Mouse (Mus musculus) large intestine, adult 2 months (tissue): ENCODE data around the gene Slc15a4. TPM values are rescaled to one million over a fixed set of nuclear protein-coding genes. Genes with fewer than 3 reads are reported as not detected.
A peak's percentile ranks its signal among the peaks of the same experiment; 100 is the strongest.

Experiments used
- DNase-seq: peaks from one replicate; pipeline ENCODE4 v3.0.0-alpha.2; 2012; ENCODE audit warnings: low read depth, low spot score
- WGBS: fragments of 180-500 bp; shearing (Covaris S2); methylation state at CpG from one replicate; pipeline ENCODE4 v1.1.7; 2018; 5-methylcytosine and 5-hydroxymethylcytosine counted together
- polyA plus RNA-seq: library from polyadenylated mRNA; depleted of rRNA; stranded (reverse); fragments of >200 nt; gene quantifications from 2 replicates; pipeline ENCODE4 v1.2.3, GENCODE M21; 2012

Slc15a4 gene
- polyA plus RNA-seq, 1 experiment, result 15.0 TPM

GRCm38 (mm10) chr5:127624427-127625213, 8.1 kb downstream of the Slc15a4 start:
- 75% methylated on average over 10 of the region's 10 CpGs for WGBS
- DNase-seq, result no peak

GRCm38 (mm10) chr5:127621108-127621507, 11.6 kb downstream of the Slc15a4 start:
- WGBS, result 77% methylated on average over 10 of the region's 10 CpGs
- DNase-seq, result no peak

DNA sequence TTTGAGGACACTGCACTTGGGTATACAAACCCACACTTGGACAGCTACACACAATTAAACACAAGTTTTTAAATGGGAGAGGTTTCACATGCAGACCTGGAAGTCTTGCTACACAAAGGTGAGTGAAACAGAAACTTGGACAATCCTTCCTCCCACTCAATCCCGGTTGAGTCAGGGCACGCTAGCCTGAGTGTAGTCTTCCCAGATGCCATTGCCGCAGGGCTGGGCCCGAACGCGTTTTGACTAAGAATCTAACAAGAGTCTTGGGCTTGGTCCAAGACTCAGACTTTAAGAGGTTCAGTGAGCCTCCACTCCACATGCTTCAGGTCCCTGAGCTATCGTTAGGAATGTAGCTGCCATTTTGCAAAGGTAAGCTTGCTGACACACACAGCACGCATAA, 12.3 kb downstream of the Slc15a4 start:
- WGBS, result 82% methylated on average over 8 of the region's 8 CpGs
- DNase-seq, result no peak

DNA sequence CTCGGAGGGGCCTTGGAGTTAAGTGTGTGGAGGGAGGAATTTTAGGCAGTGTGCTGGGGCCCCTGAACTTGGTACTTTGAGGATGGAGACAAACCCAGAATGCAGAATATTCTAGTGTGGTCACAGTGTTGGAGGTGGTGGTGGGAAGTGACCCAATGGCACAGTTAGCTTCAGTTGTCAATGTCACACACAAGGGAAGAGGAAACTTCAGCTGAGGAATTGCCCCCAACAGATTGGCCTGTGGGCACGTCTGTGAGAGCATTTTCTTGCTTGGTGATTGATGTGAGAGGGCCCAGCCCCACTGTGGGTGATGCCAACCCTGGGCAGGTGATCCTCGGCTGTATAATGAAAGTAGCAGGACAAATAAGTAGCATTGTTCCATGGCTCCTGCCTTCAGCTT, 13.9 kb downstream of the Slc15a4 start:
- 66% methylated on average over 3 of the region's 3 CpGs for WGBS
- no peak for DNase-seq

DNA sequence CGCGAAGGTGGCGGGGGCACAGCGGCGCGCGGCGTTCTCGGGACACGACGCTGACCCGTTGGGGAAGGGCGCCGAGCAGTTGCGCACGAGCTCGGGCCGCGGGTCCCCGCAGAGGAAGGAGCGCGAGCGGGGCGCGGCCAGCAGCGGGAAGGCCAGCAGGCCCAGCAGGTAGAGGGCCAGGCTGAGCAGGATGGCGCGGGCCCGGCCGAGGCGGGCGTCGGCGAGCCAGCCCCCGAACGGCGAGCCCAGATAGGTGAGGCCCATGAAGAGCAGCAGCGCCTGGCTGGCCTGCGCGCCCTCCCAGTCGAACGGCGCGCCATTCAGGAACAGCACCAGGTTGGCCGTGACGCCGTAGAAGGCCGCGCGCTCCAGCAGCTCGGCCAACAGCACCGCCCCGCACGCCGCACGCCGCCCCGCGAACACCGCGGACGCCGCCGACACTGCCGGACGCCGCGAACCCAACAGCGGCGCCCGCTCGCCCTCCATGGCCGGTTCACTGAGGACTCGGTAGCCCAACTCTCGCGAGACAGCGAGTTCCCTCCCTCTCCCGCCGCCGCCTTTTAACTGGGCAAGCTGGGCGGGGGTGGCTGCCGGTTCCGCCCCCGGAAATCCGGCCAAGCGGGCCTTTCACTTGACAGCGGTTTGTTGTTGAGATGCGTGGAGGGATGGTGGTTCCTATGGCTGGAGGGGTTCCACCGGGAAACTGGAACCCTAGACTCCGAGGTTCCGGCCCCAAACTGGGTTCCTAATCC, 15.6 kb downstream of the Slc15a4 start:
- DNase-seq, result peak; percentile 92
- under 1% methylated on average over 90 of the region's 91 CpGs for WGBS

DNA sequence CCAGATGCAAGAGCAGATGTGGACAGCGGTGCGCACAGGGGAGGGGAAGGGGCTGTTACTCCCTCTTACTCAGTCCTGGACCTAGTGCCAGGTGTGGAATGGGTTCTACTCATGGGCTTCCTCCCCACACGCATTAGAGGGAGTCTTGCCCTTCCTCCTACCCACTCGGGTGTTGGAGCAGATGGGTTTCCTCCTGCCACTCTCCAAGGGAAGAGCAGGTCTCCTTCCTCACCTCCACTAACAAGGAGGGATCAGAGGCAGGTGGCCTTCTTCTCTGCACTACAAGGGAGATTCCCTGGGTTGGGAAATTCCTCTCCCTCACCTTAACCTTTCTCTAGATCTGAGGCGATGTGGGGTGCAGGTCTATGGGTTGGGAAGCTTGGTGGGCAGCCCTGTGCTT, 16.5 kb downstream of the Slc15a4 start:
- WGBS, result 4% methylated on average over 5 of the region's 5 CpGs
- DNase-seq, result no peak

- DNase-seq, result no peak
- 38% methylated on average over 3 of the region's 3 CpGs for WGBS
Observed at GRCm38 (mm10) chr5:127615459-127615858, 17.2 kb downstream of the Slc15a4 start.

- WGBS, result 98% methylated on average over 6 of the region's 6 CpGs
- DNase-seq, result no peak
Observed at GRCm38 (mm10) chr5:127612397-127612796, 20.3 kb downstream of the Slc15a4 start.

DNA sequence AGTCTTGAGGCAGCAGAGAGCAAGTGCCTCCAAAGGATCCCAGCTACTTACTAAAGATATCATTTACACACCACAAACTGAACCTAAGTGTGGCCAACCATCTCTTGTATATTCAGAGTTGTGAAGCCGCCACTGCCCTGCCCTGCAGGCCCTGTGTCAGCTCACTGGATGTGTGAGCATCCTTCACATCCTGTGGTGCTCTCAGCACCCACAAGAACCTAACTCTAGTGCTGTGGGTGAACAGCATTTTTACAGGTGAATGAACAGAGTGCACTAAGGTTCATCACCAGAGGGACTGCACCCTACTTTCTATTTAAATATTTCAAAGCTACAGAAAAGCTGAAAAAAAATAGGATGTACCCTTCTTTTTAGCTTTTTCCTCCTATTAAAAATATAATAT, 20.8 kb downstream of the Slc15a4 start:
- DNase-seq, result no peak
- WGBS, result 83% methylated on average over 1 of the region's 1 CpGs

DNA sequence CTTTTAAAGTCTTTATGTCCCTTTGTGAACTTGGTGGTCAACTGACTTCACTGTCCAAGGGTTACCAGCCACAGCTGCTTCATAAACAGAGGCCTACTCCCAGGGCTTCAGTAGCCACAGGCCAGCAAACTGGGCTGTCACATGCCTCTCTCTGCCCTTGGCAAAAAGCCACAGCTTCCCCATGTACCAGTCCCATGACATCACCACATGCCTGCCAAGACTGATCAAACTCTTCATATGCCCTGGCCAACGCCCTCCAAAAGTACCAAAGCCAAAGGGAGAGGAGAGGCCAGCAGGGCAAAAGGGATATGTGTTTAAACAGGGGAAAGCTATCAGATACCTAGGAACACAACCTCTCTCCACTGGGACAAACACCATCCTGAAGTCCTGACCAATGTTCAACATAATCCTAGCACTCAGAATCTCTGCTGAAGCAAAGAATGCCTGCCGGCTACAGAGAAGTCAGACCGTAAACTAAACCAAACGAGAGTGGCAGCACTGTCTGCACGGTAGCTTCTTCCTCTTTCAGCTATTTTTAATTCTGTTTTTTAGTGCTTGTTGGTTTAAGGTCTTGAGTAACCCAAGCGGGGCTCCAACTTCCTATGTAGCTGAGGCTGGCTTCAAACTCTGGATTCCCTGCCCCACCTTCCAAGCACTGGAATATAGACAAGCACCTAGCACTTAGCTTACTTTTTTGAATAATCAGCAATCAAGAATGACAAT, 21.7 kb downstream of the Slc15a4 start:
- DNase-seq, result peak; percentile 66
- WGBS, result 17% methylated on average over 6 of the region's 6 CpGs

GRCm38 (mm10) chr5:127609191-127609714, 23.4 kb downstream of the Slc15a4 start:
- DNase-seq, result no peak
- WGBS, result 85% methylated on average over 7 of the region's 7 CpGs

GRCm38 (mm10) chr5:127607507-127607906, 25.2 kb downstream of the Slc15a4 start:
- no peak for DNase-seq
- WGBS, result 86% methylated on average over 2 of the region's 2 CpGs

GRCm38 (mm10) chr5:127602996-127603395, 29.7 kb downstream of the Slc15a4 start:
- WGBS, result 73% methylated on average over 5 of the region's 5 CpGs
- no peak for DNase-seq

GRCm38 (mm10) chr5:127596862-127597261, 35.8 kb downstream of the Slc15a4 start:
- no peak for DNase-seq
- WGBS, result 72% methylated on average over 7 of the region's 7 CpGs

GRCm38 (mm10) chr5:127595676-127596075, 37.0 kb downstream of the Slc15a4 start:
- DNase-seq, result no peak
- WGBS, result 85% methylated on average over 3 of the region's 3 CpGs

- no peak for DNase-seq
- WGBS, result 73% methylated on average over 6 of the region's 6 CpGs
Observed at GRCm38 (mm10) chr5:127592854-127593253, 39.8 kb downstream of the Slc15a4 start.

- DNase-seq, result no peak
- 58% methylated on average over 5 of the region's 5 CpGs for WGBS
Observed at GRCm38 (mm10) chr5:127592406-127592805, 40.3 kb downstream of the Slc15a4 start.

DNA sequence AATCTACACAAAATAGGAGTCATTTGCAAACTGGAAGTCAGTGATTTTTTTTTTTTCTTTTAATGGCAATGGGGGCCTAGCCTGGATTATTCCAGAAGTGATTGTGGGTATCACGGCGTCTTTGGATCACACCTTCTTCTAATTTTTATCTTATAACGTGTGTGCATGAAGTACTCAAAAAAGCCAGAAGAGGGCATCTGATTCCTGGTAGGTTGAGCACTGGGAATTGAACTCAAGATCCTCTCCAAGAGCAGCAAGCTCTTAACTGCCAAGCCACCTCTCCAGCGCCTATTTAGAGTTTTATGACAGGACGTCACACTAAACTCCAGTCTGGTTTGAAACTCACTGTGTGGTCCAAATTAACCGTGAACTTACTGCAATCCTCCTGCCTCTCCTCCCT, 44.8 kb downstream of the Slc15a4 start:
- 42% methylated on average over 6 of the region's 6 CpGs for WGBS
- DNase-seq, result no peak

GRCm38 (mm10) chr5:127583658-127584057, 49.0 kb downstream of the Slc15a4 start:
- DNase-seq, result no peak

DNA sequence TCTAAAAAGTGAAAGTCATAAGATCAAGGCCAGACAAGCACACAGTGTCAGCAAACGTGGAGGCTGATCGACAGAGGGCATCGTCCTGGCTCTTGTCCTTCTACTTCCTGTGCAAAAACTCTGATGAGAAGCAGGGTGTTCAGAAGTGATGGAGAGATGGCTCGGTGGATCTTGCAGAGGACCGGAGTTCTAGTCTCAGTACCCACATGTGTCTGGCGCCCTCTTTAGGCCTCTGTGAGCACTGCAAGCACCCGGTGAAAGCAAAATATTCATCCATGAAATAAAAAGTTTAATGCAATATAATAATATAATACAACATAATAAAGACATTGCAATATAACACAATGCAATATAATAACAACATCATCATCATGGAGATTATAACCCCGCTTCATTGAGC, 55.3 kb downstream of the Slc15a4 start:
- WGBS, result 55% methylated on average over 8 of the region's 8 CpGs
- no peak for DNase-seq

More at GRCm38 (mm10) chr5:127583658-127584057, 49.0 kb downstream of the Slc15a4 start:
- WGBS, result 81% methylated on average over 8 of the region's 8 CpGs
